Mouse (Mus musculus) neural tube, embryonic 13.5 days (tissue): ENCODE results near the gene Btnl6. TPM values are rescaled to one million over a fixed set of nuclear protein-coding genes. Genes with fewer than 3 reads are reported as not detected.
A peak's percentile ranks its signal among the peaks of the same experiment; 100 is the strongest.

Experiments
- ATAC-seq: fragments of 200-750 bp; cut with Nextera tagmentation; 2 replicates; pipeline ENCODE4 v1.8.0; 2017; ENCODE audit warnings: low read depth, mild to moderate bottlenecking, moderate TSS enrichment, moderate library complexity
- H3K27ac ChIP-seq: fragments of 300-500 bp; sonication (generic); replicated peaks from 2 replicates; pipeline ENCODE4 v1.5.1; 2015; ENCODE audit warnings: moderate library complexity, mild to moderate bottlenecking, inconsistent platforms
- H3K27me3 ChIP-seq: fragments of 300-500 bp; sonication (generic); 2 replicates; pipeline ENCODE4 v1.6.1; 2015; ENCODE audit warnings: mild to moderate bottlenecking, inconsistent platforms
- H3K36me3 ChIP-seq: fragments of 300-500 bp; sonication (generic); 2 replicates; pipeline ENCODE4 v1.6.1; 2015; ENCODE audit warnings: mild to moderate bottlenecking, inconsistent platforms
- H3K4me1 ChIP-seq: fragments of 300-500 bp; sonication (generic); replicated peaks from 2 replicates; pipeline ENCODE4 v1.6.1; 2015; ENCODE audit warnings: inconsistent platforms
- H3K4me2 ChIP-seq: fragments of 300-500 bp; sonication (generic); 2 replicates; pipeline ENCODE4 v1.6.1; 2015; ENCODE audit warnings: inconsistent platforms, mild to moderate bottlenecking, moderate library complexity
- H3K4me3 ChIP-seq: fragments of 300-500 bp; sonication (generic); 2 replicates; pipeline ENCODE4 v1.5.1; 2015; ENCODE audit warnings: mild to moderate bottlenecking, inconsistent platforms
- H3K9ac ChIP-seq: fragments of 300-500 bp; sonication (generic); 2 replicates; pipeline ENCODE4 v1.6.1; 2015; ENCODE audit warnings: moderate library complexity, mild to moderate bottlenecking, inconsistent platforms
- H3K9me3 ChIP-seq: fragments of 300-500 bp; sonication (generic); 2 replicates; pipeline ENCODE4 v1.6.1; 2016; ENCODE audit warnings: inconsistent platforms
- WGBS: fragments of 180-500 bp; shearing (Covaris S2); methylation state at CpG from one replicate; pipeline ENCODE4 v1.1.7; 2015; 5-methylcytosine and 5-hydroxymethylcytosine counted together
- polyA plus RNA-seq: library from polyadenylated mRNA; unstranded; fragments of >200 nt; fragmentation: Nextera tagmentation; extraction: Ambion mirVana; gene quantifications from 2 replicates; pipeline ENCODE4 v1.2.1, GENCODE M21; 2015

Btnl6 gene
- polyA plus RNA-seq: not detected in 2 replicates

- Histone ChIP-seq H3K27me3 (no peaks in the 10 kb centered on the region), H3K27ac (no peak within 1 kb of the TSS), H3K4me1 (no peaks in the 10 kb centered on the region), H3K36me3 (no peaks in the 10 kb centered on the region), H3K9me3 (0 out of 2 replicates have a peak, but pooled peaks cover 3% of the 10 kb centered on the region), H3K4me2 (no peak within 1 kb of the TSS), H3K9ac (no peak within 1 kb of the TSS), H3K4me3 (no peak within 1 kb of the TSS)
- ATAC-seq: no peak
- WGBS: 92% methylated on average over 4 of the region's 4 CpGs
Measured at GRCm38 (mm10) chr17:34517252-34517651, at the start of gene Btnl6. Btnl6 (minus strand) TSS chr17:34517352.

- peaks cover 8% of the 10 kb centered on the region for H3K4me1 ChIP-seq
- no peaks in the 10 kb centered on the region for H3K36me3 ChIP-seq
- peak overlapping the region; percentile 69 for H3K27ac ChIP-seq
- no peak overlapping the region for H3K9ac ChIP-seq
- 57% methylated on average over 3 of the region's 3 CpGs for WGBS
- no peaks in the 10 kb centered on the region for H3K9me3 ChIP-seq
- no peaks in the 10 kb centered on the region for H3K27me3 ChIP-seq
- peak; percentile 38; the same call in 1 of the 2 replicates for ATAC-seq
- peak overlapping the region; percentile 26 for H3K4me2 ChIP-seq
- 0 out of 2 replicates have a peak overlapping the region, but pooled peaks have one; percentile 2 for H3K4me3 ChIP-seq
Measured at GRCm38 (mm10) chr17:34564796-34565195, 47.6 kb upstream of the Btnl6 start.

- Histone ChIP-seq H3K27me3 (no peaks in the 10 kb centered on the region), H3K4me1 (peaks cover 8% of the 10 kb centered on the region), H3K4me3 (0 out of 2 replicates have a peak within 1 kb of the TSS, but pooled peaks have one; percentile 2), H3K36me3 (no peaks in the 10 kb centered on the region), H3K4me2 (peak within 1 kb of the TSS; percentile 26), H3K27ac (peak within 1 kb of the TSS; percentile 69), H3K9me3 (no peaks in the 10 kb centered on the region), H3K9ac (peak within 1 kb of the TSS; percentile 41; the same call in 1 of the 2 replicates)
- no peak for ATAC-seq
- 5% methylated on average over 6 of the region's 6 CpGs for WGBS
Measured at GRCm38 (mm10) chr17:34564003-34564421, 46.9 kb upstream of the Btnl6 start, which contains the start of gene Notch4. Notch4 (plus strand) TSS chr17:34564268.

GRCm38 (mm10) chr17:34563354-34563753, 46.2 kb upstream of the Btnl6 start:
- no peak for ATAC-seq
- H3K4me3 ChIP-seq: no peak overlapping the region
- 68% methylated on average over 11 of the region's 11 CpGs for WGBS

GRCm38 (mm10) chr17:34562595-34562994, 45.4 kb upstream of the Btnl6 start:
- 70% methylated on average over 3 of the region's 3 CpGs for WGBS
- H3K4me3 ChIP-seq: no peak overlapping the region
- H3K9ac ChIP-seq: no peak overlapping the region
- H3K4me1 ChIP-seq: peaks cover 8% of the 10 kb centered on the region
- H3K36me3 ChIP-seq: no peaks in the 10 kb centered on the region
- ATAC-seq: no peak
- H3K27me3 ChIP-seq: no peaks in the 10 kb centered on the region
- no peak overlapping the region for H3K4me2 ChIP-seq
- no peak overlapping the region for H3K27ac ChIP-seq
- no peaks in the 10 kb centered on the region for H3K9me3 ChIP-seq

More at GRCm38 (mm10) chr17:34563354-34563753, 46.2 kb upstream of the Btnl6 start:
- H3K27ac ChIP-seq: no peak overlapping the region
- no peaks in the 10 kb centered on the region for H3K36me3 ChIP-seq
- H3K4me1 ChIP-seq: peaks cover 8% of the 10 kb centered on the region
- H3K4me2 ChIP-seq: no peak overlapping the region
- H3K9ac ChIP-seq: no peak overlapping the region
- no peaks in the 10 kb centered on the region for H3K27me3 ChIP-seq
- no peaks in the 10 kb centered on the region for H3K9me3 ChIP-seq

- 51% methylated on average over 8 of the region's 8 CpGs for WGBS
- Histone ChIP-seq H3K27ac (no peak overlapping the region), H3K9me3 (no peaks in the 10 kb centered on the region), H3K9ac (0 out of 2 replicates have a peak overlapping the region, but pooled peaks have one; percentile 12), H3K36me3 (no peaks in the 10 kb centered on the region), H3K4me3 (no peak overlapping the region), H3K27me3 (no peaks in the 10 kb centered on the region), H3K4me1 (peaks cover 8% of the 10 kb centered on the region), H3K4me2 (no peak overlapping the region)
- no peak for ATAC-seq
Measured at GRCm38 (mm10) chr17:34561200-34561599, 44.0 kb upstream of the Btnl6 start.

GRCm38 (mm10) chr17:34560438-34560837, 43.3 kb upstream of the Btnl6 start:
- Histone ChIP-seq H3K4me3 (no peak overlapping the region), H3K27ac (no peak overlapping the region), H3K4me2 (no peak overlapping the region), H3K9ac (no peak overlapping the region), H3K27me3 (no peaks in the 10 kb centered on the region), H3K4me1 (peaks cover 8% of the 10 kb centered on the region), H3K36me3 (no peaks in the 10 kb centered on the region), H3K9me3 (no peaks in the 10 kb centered on the region)
- ATAC-seq: no peak
- WGBS: 93% methylated on average over 6 of the region's 6 CpGs

- no peak overlapping the region for H3K9ac ChIP-seq
- H3K4me2 ChIP-seq: no peak overlapping the region
- ATAC-seq: no peak
- no peaks in the 10 kb centered on the region for H3K36me3 ChIP-seq
- no peaks in the 10 kb centered on the region for H3K27me3 ChIP-seq
- no peaks in the 10 kb centered on the region for H3K9me3 ChIP-seq
- no peak overlapping the region for H3K4me3 ChIP-seq
- H3K27ac ChIP-seq: no peak overlapping the region
- 24% methylated on average over 15 of the region's 15 CpGs for WGBS
- H3K4me1 ChIP-seq: peaks cover 8% of the 10 kb centered on the region
Measured at GRCm38 (mm10) chr17:34559895-34560294, 42.7 kb upstream of the Btnl6 start.

- no peak for ATAC-seq
- Histone ChIP-seq H3K9ac (no peak overlapping the region), H3K36me3 (no peaks in the 10 kb centered on the region), H3K27me3 (no peaks in the 10 kb centered on the region), H3K9me3 (no peaks in the 10 kb centered on the region), H3K4me3 (no peak overlapping the region), H3K4me2 (no peak overlapping the region), H3K27ac (no peak overlapping the region), H3K4me1 (peaks cover 2% of the 10 kb centered on the region; the same call in 1 of the 2 replicates)
- WGBS: 88% methylated on average over 7 of the region's 7 CpGs
Measured at GRCm38 (mm10) chr17:34559116-34559515, 42.0 kb upstream of the Btnl6 start.

- Histone ChIP-seq H3K4me3 (no peak overlapping the region), H3K4me1 (no peaks in the 10 kb centered on the region), H3K9me3 (no peaks in the 10 kb centered on the region), H3K4me2 (no peak overlapping the region), H3K27me3 (no peaks in the 10 kb centered on the region), H3K9ac (no peak overlapping the region), H3K27ac (no peak overlapping the region), H3K36me3 (no peaks in the 10 kb centered on the region)
- ATAC-seq: no peak
- 64% methylated on average over 11 of the region's 11 CpGs for WGBS
Measured at GRCm38 (mm10) chr17:34557411-34557810, 40.3 kb upstream of the Btnl6 start.

- no peaks in the 10 kb centered on the region for H3K27me3 ChIP-seq
- no peaks in the 10 kb centered on the region for H3K9me3 ChIP-seq
- no peak for ATAC-seq
- no peak overlapping the region for H3K4me2 ChIP-seq
- no peaks in the 10 kb centered on the region for H3K4me1 ChIP-seq
- no peak overlapping the region for H3K4me3 ChIP-seq
- H3K36me3 ChIP-seq: no peaks in the 10 kb centered on the region
- no peak overlapping the region for H3K27ac ChIP-seq
- H3K9ac ChIP-seq: no peak overlapping the region
- 87% methylated on average over 8 of the region's 8 CpGs for WGBS
Measured at GRCm38 (mm10) chr17:34556406-34556805, 39.3 kb upstream of the Btnl6 start.

GRCm38 (mm10) chr17:34555483-34555882, 38.3 kb upstream of the Btnl6 start:
- Histone ChIP-seq H3K36me3 (no peaks in the 10 kb centered on the region), H3K4me2 (no peak overlapping the region), H3K9me3 (no peaks in the 10 kb centered on the region), H3K4me3 (no peak overlapping the region), H3K27me3 (no peaks in the 10 kb centered on the region), H3K4me1 (no peaks in the 10 kb centered on the region), H3K9ac (no peak overlapping the region), H3K27ac (no peak overlapping the region)
- no peak for ATAC-seq
- 24% methylated on average over 5 of the region's 5 CpGs for WGBS

- Histone ChIP-seq H3K4me2 (no peak overlapping the region), H3K36me3 (no peaks in the 10 kb centered on the region), H3K9ac (no peak overlapping the region), H3K27me3 (no peaks in the 10 kb centered on the region), H3K9me3 (no peaks in the 10 kb centered on the region), H3K4me3 (no peak overlapping the region), H3K27ac (no peak overlapping the region), H3K4me1 (no peaks in the 10 kb centered on the region)
- no peak for ATAC-seq
- WGBS: 87% methylated on average over 2 of the region's 2 CpGs
Measured at GRCm38 (mm10) chr17:34549843-34550242, 32.7 kb upstream of the Btnl6 start.
